ENCODE assay signal across 22 mouse cellular contexts in genomic region chr8:123108953-123109352, GRCm38 (mm10). TPM values are rescaled to one million over a fixed set of nuclear protein-coding genes. Genes with fewer than 3 reads are reported as not detected.
"Had no signal": no experiment of that assay in that cellular context is flagged by ENCODE, and none has a peak within 500 bp of the region (broad histone marks: within the 10 kb centered on the region; RNA-seq: fewer than 3 reads in every experiment).

No protein-coding gene starts in this region.

- H3K4me2 ChIP-seq: lung, embryonic 14.5 days; midbrain, embryonic 13.5 days; midbrain, embryonic 15.5 days; neural tube, embryonic 13.5 days; neural tube, embryonic 15.5 days; stomach, embryonic 15.5 days had no signal

- DNase-seq: lung, adult 18-20 months; lung, embryonic 14.5 days; lung, postnatal 10 days; lung, postnatal 4 days; retina, postnatal 1 day; right cerebral cortex, adult 18-20 months; right cerebral cortex, postnatal 25 days; right cerebral cortex, postnatal 4 days; spleen, adult 18-20 months; thymus, adult 18-20 months; thymus, postnatal 14 days; thymus, postnatal 36 days had no signal

- H3K4me3 ChIP-seq: midbrain, embryonic 10.5 days; midbrain, embryonic 13.5 days; midbrain, embryonic 15.5 days; myocyte; neural tube, embryonic 13.5 days; neural tube, embryonic 15.5 days; stomach, embryonic 15.5 days had no signal

- H3K9me3 ChIP-seq: midbrain, embryonic 10.5 days; midbrain, embryonic 13.5 days; midbrain, embryonic 15.5 days; neural tube, embryonic 13.5 days; neural tube, embryonic 15.5 days; stomach, embryonic 15.5 days had no signal

- H3K27ac ChIP-seq: liver, embryonic 14.5 days; midbrain, embryonic 10.5 days; midbrain, embryonic 13.5 days; midbrain, embryonic 15.5 days; neural tube, embryonic 13.5 days; neural tube, embryonic 15.5 days; stomach, embryonic 15.5 days had no signal

- H3K27me3 ChIP-seq: midbrain, embryonic 13.5 days; midbrain, embryonic 15.5 days; neural tube, embryonic 15.5 days; stomach, embryonic 15.5 days had no signal

- H3K9ac ChIP-seq: liver, embryonic 14.5 days; lung, embryonic 14.5 days; midbrain, embryonic 13.5 days; midbrain, embryonic 15.5 days; neural tube, embryonic 13.5 days; neural tube, embryonic 15.5 days; stomach, embryonic 15.5 days had no signal

- ATAC-seq: midbrain, embryonic 13.5 days; midbrain, embryonic 15.5 days had no signal

RNA-seq across cellular contexts. Expression of gene Sult5a1, which starts 49.2 kb away (rescaled TPM):
- total RNA-seq: megakaryocyte, adult 5-6 weeks; megakaryocyte-erythroid progenitor cell, adult 5-6 weeks had no signal
